ENCODE assay signal across 12 mouse cellular contexts in the genomic region with DNA sequence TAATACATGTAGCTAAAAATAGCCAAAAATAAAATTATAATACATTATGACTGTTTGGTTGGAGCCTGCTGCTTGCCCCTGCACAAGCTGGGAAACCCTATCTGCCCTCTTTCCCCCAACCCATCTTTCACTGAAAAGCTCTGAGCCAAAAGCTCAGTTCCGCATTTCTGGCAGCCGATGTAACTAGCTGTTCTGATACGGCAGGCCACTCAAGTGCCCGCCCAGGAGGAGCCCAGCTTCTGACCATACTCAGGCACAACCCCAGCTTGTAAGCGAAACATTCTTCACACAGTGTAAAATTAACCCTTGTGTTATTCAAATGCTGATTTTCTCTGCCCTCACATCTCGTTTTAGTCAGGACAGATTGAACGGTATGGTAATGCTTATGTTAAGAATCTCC. TPM values are rescaled to one million over a fixed set of nuclear protein-coding genes. Genes with fewer than 3 reads are reported as not detected.
DNase-seq lines count a peak whose midpoint lies in the region; ATAC-seq lines count a peak whose summit lies in the region.
"Had no signal": no experiment of that assay in that cellular context is flagged by ENCODE, and none has a peak within 500 bp of the region (broad histone marks: within the 10 kb centered on the region; RNA-seq: fewer than 3 reads in every experiment).

No protein-coding gene starts in this region.

- no peak for ATAC-seq in heart, embryonic 11.5 days (replicated peaks; ENCODE audit: insufficient number of reproducible peaks, low FRiP score, low TSS enrichment)
- ATAC-seq in midbrain, embryonic 13.5 days, result no peak
- no peak for ATAC-seq in midbrain, embryonic 15.5 days (replicated peaks)
- no peak for ATAC-seq in kidney, embryonic 14.5 days (ENCODE audit: low FRiP score, low TSS enrichment)
- ATAC-seq: Patski had no signal

- H3K27ac ChIP-seq in heart, embryonic 11.5 days (ENCODE audit: low read depth, low read length), result peak overlapping the region; percentile 10
- no peak overlapping the region for H3K27ac ChIP-seq in midbrain, embryonic 13.5 days
- H3K27ac ChIP-seq in midbrain, embryonic 15.5 days, result no peak overlapping the region
- no peak overlapping the region for H3K27ac ChIP-seq in kidney, embryonic 14.5 days (ENCODE audit: low read depth, low read length)

- no peaks in the 10 kb centered on the region for H3K9me3 ChIP-seq in heart, embryonic 11.5 days (replicated peaks; ENCODE audit: control insufficient read depth, low read length)
- H3K9me3 ChIP-seq in midbrain, embryonic 13.5 days, result no peaks in the 10 kb centered on the region
- no peaks in the 10 kb centered on the region for H3K9me3 ChIP-seq in midbrain, embryonic 15.5 days
- H3K9me3 ChIP-seq in kidney, embryonic 14.5 days (ENCODE audit: control insufficient read depth, low read length), result no peaks in the 10 kb centered on the region

- 43% methylated on average over 7 of the region's 7 CpGs for WGBS in heart, embryonic 11.5 days (ENCODE audit: insufficient replicate concordance)
- 51% methylated on average over 7 of the region's 7 CpGs for WGBS in midbrain, embryonic 13.5 days
- WGBS in midbrain, embryonic 15.5 days, result 48% methylated on average over 7 of the region's 7 CpGs
- WGBS in kidney, embryonic 14.5 days, result 62% methylated on average over 7 of the region's 7 CpGs

- H3K9ac ChIP-seq in heart, embryonic 11.5 days (ENCODE audit: low read depth, low read length), result no peak overlapping the region; the same call in 1 of the 2 replicates
- H3K9ac ChIP-seq in midbrain, embryonic 13.5 days (replicated peaks), result 0 out of 2 replicates have a peak overlapping the region, but pooled peaks have one; percentile 16
- H3K9ac ChIP-seq in midbrain, embryonic 15.5 days, result no peak overlapping the region
- no peak overlapping the region for H3K9ac ChIP-seq in kidney, embryonic 14.5 days (ENCODE audit: low read depth, low read length)

- H3K4me2 ChIP-seq in heart, embryonic 11.5 days, result no peak overlapping the region
- H3K4me2 ChIP-seq in midbrain, embryonic 13.5 days (replicated peaks), result no peak overlapping the region
- no peak overlapping the region for H3K4me2 ChIP-seq in midbrain, embryonic 15.5 days
- H3K4me2 ChIP-seq in kidney, embryonic 14.5 days (replicated peaks; ENCODE audit: low read depth, low read length), result no peak overlapping the region

- no peak overlapping the region for H3K4me3 ChIP-seq in heart, embryonic 11.5 days (ENCODE audit: low read depth, low read length)
- no peak overlapping the region for H3K4me3 ChIP-seq in midbrain, embryonic 13.5 days (replicated peaks)
- H3K4me3 ChIP-seq in midbrain, embryonic 15.5 days, result no peak overlapping the region
- no peak overlapping the region for H3K4me3 ChIP-seq in kidney, embryonic 14.5 days (ENCODE audit: low read length)

- DNase-seq in heart, adult 9 months (ENCODE audit: low spot score in 2 of 2), result no peak
- peak; percentile 11 for DNase-seq in lung, postnatal 14 days
- no peak for DNase-seq in cerebellum, adult 9-11 months
- no peak for DNase-seq in frontal cortex, postnatal 36 days (ENCODE audit: low spot score in 2 of 2)

- no peaks in the 10 kb centered on the region for H3K4me1 ChIP-seq in heart, embryonic 11.5 days (ENCODE audit: control insufficient read depth, insufficient read depth, low read length)
- no peaks in the 10 kb centered on the region for H3K4me1 ChIP-seq in midbrain, embryonic 13.5 days (replicated peaks)
- H3K4me1 ChIP-seq in midbrain, embryonic 15.5 days, result no peaks in the 10 kb centered on the region
- H3K4me1 ChIP-seq in kidney, embryonic 14.5 days (ENCODE audit: control insufficient read depth, insufficient read depth, low read length), result no peaks in the 10 kb centered on the region

- no peaks in the 10 kb centered on the region for H3K36me3 ChIP-seq in heart, embryonic 11.5 days (ENCODE audit: control insufficient read depth, insufficient read depth, low read length)
- no peaks in the 10 kb centered on the region for H3K36me3 ChIP-seq in midbrain, embryonic 13.5 days
- H3K36me3 ChIP-seq in midbrain, embryonic 15.5 days (replicated peaks), result no peaks in the 10 kb centered on the region
- no peaks in the 10 kb centered on the region for H3K36me3 ChIP-seq in kidney, embryonic 14.5 days (ENCODE audit: control insufficient read depth, insufficient read depth, low read length)

- no peaks in the 10 kb centered on the region for H3K27me3 ChIP-seq in heart, embryonic 11.5 days (ENCODE audit: control insufficient read depth, insufficient read depth, low read length)
- H3K27me3 ChIP-seq in midbrain, embryonic 13.5 days, result no peaks in the 10 kb centered on the region
- H3K27me3 ChIP-seq in midbrain, embryonic 15.5 days (replicated peaks), result no peaks in the 10 kb centered on the region
- H3K27me3 ChIP-seq in kidney, embryonic 14.5 days (ENCODE audit: control insufficient read depth, insufficient read depth, low read length), result no peaks in the 10 kb centered on the region
- H3K27me3 ChIP-seq: Patski had no signal

RNA-seq across cellular contexts. Expression of gene Acsbg2, which starts 15.3 kb away (rescaled TPM):
- polyA plus RNA-seq in heart, embryonic 11.5 days (2014; fragmentation: Nextera tagmentation; extraction: Ambion mirVana), result not detected in 2 replicates
- polyA plus RNA-seq in midbrain, embryonic 13.5 days (2015; fragmentation: Nextera tagmentation; extraction: Ambion mirVana), result not detected in 2 replicates
- polyA plus RNA-seq in midbrain, embryonic 15.5 days (2015; fragmentation: Nextera tagmentation; extraction: Ambion mirVana), result not detected in 2 replicates
- not detected in 2 replicates for polyA plus RNA-seq in kidney, embryonic 14.5 days (2014; fragmentation: Nextera tagmentation; extraction: Ambion mirVana)
- polyA plus RNA-seq: C2C12; liver, adult 2 months; Patski; spleen, adult 2 months had no signal

RNA-seq across cellular contexts. Expression of gene 1700061G19Rik, which starts 16.4 kb away (rescaled TPM):
- polyA plus RNA-seq in heart, embryonic 11.5 days (2014; fragmentation: Nextera tagmentation; extraction: Ambion mirVana), result 0.26 and 0.44 TPM in 2 replicates
- 0.43 and 0.74 TPM in 2 replicates for polyA plus RNA-seq in midbrain, embryonic 13.5 days (2015; fragmentation: Nextera tagmentation; extraction: Ambion mirVana)
- polyA plus RNA-seq in midbrain, embryonic 15.5 days (2015; fragmentation: Nextera tagmentation; extraction: Ambion mirVana), result 0.37 and 0.49 TPM in 2 replicates
- polyA plus RNA-seq in kidney, embryonic 14.5 days (2014; fragmentation: Nextera tagmentation; extraction: Ambion mirVana), result 0.15 and 0.30 TPM in 2 replicates
- polyA plus RNA-seq: Patski had no signal

RNA-seq across cellular contexts. Expression of gene Rfx2, which starts 28.1 kb away (rescaled TPM):
- polyA plus RNA-seq in heart, embryonic 11.5 days (2014; fragmentation: Nextera tagmentation; extraction: Ambion mirVana), result 3.2 and 3.3 TPM in 2 replicates
- polyA plus RNA-seq in midbrain, embryonic 13.5 days (2015; fragmentation: Nextera tagmentation; extraction: Ambion mirVana), result 4.0 and 6.3 TPM in 2 replicates
- polyA plus RNA-seq in midbrain, embryonic 15.5 days (2015; fragmentation: Nextera tagmentation; extraction: Ambion mirVana), result 5.4 and 6.0 TPM in 2 replicates
- polyA plus RNA-seq in kidney, embryonic 14.5 days (2014; fragmentation: Nextera tagmentation; extraction: Ambion mirVana), result 2.3 and 3.9 TPM in 2 replicates
